Mouse (Mus musculus) thymus, postnatal 0 days (tissue): ENCODE data around the gene Dnah5. TPM values are rescaled to one million over a fixed set of nuclear protein-coding genes. Genes with fewer than 3 reads are reported as not detected.

ENCODE experiments used
- DNase-seq: peaks from one replicate; pipeline ENCODE4 v3.0.0-alpha.2; 2015; ENCODE audit warnings: low spot score
- polyA plus RNA-seq: library from polyadenylated mRNA; unstranded; fragments of >200 nt; fragmentation: Nextera tagmentation; extraction: Ambion mirVana; gene quantifications from 2 replicates; pipeline ENCODE4 v1.2.1, GENCODE M21; 2015

The Dnah5 gene
- polyA plus RNA-seq: 0.03 and 0.08 TPM in 2 replicates

DNA sequence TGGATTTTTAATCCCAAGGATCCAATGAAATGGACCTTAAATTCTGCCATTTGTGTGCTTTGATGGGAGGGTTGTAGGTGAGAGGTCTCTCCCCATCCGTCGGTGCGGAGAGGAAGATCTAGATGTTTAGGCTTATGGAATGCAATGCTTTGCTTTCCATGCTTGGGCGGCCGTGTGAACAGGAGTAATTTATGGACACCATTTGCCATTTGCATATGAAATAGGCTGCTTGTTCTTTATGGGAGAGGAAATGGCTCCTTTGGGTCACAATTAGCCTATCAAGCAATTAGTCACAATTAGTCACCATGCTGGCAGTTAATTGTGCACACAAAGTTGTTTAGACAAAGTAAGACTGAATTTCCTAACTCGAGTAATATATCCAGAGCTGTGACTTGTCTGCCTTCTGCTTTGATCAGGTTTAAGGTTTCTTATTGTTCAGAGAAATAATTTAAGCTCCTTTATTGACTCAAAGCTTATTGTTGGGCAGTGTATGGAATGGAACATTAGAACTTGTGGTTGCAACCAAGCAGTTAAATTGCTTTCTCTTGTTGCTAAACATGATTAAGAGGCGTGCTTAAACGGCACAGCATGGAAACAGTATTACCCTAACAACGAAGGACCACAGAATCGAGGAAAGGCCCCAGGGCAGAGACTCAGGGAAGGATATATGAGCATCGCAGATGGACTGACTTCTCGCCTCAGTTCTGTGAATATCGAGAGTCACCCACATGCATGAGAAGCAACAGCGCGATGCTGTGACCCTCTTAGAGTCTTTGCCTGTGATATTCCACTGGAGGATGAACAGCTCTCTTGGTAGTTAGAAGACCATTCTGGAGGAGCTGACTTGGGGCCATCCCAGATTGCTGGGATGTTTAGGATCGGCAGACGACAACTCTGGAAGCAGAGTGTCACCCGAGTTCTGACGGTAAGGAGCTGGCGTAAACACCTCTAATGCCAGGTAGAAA lies at the start of gene Dnah5:
TSS of gene Dnah5 (plus strand) at position 642 of the 965 bp plus-strand sequence.
- DNase-seq: no peak

DNA sequence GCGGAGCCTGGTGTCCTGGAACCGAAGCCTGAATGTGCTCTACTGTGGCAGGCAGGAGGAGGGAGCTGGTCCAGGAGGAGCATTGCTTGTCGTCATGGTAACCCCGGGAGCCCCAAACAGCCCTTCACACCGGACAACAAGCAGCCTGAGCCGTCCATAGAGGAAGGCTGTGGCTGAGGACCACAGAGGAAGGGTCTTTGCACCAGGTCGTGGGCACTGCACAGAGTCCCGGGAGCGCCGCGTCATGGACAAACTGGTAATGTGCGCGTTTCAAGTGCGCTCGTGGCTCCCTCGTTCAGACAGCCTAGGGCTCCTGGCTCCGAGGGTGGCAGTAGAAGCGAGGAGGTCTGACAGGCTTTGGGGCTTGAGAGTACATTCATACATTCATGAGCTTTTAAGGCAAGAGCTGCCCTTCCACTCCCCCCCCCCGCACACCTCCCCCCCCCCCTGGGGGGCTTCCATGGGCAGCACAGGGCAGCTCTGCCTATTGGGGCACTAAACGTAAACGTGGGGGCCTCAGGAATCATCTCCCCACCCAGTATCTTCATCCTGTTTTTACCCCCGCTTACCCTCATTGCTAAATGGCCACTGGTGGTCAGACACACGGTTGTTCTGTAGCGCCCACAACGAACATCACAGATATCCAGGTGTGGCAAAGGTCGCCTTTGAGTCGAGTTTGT lies 48.6 kb upstream of the Dnah5 start:
- DNase-seq: no peak

DNA sequence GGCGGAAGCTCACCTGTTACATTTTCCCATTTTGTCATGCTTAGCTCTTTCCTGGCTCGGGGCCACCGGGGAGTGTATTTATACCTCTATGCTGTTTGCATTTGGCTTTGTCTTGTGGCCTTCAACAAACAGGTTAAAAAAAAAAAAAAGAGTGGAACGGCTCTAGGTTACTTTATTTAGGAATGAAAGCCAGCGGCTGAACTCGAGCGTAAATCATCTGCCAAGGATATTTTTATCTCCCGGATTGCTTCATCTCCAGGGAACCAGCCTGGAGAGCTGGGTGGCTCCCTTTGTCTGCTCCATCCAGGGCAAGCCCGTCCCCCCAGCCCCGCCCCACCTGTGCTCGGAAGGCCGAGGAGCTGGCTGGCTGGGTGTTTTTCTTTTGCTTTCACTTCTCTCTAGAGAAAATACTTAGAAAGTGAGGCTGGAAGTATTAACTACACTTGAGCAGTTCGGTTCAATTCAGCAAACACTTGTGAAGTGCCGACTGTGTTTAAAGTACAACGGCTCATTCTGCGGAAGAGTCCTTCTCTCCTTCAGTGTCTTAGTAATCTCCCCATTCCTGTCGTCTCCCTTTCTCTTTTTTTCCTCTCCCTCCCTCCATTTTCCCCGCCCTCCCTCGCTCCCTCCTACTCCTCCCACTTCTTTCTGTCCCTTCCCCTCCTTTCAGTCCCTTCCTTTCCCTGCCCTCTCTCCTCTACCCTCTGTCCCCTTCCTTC lies 44.6 kb upstream of the Dnah5 start:
- DNase-seq: peak; percentile 30

DNA sequence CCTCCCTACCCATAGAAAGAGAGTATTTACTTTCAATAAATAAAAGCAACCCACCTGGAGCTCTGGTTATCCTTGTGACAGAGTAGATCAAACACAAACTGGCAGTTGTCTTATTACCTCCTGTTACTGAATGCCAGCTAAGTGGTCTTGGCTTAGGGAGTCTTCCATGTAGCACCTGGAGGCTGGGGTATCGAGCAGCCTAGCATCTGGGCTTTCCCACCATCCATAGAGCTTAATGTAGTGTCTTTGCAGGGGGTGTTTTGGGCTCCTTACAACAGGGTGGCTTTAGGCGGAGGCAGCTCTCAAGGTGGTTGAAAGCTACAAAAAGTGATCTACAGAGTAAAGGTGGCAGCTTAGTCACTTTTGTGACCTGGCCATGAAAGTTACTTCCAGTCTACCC lies 41.3 kb upstream of the Dnah5 start:
- DNase-seq: no peak

DNA sequence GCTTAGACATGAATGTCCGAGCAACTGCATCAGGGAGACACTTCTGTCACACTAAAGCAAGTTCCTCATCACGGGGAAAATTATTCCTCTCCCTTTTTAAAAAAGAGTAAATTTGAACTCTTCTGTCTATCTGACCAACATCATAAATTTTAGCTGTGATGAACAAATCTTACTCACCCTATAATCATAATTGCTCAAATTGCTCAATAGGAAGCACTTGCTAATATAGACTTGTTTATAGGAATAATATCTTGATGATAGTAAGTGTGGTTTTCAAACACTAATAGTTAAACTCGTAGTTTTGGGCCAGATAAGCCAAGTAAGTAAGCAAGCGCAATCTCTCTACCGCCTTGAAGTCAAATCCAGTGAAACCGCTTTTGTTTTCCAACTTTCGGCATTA lies 38.3 kb upstream of the Dnah5 start:
- DNase-seq: no peak

DNA sequence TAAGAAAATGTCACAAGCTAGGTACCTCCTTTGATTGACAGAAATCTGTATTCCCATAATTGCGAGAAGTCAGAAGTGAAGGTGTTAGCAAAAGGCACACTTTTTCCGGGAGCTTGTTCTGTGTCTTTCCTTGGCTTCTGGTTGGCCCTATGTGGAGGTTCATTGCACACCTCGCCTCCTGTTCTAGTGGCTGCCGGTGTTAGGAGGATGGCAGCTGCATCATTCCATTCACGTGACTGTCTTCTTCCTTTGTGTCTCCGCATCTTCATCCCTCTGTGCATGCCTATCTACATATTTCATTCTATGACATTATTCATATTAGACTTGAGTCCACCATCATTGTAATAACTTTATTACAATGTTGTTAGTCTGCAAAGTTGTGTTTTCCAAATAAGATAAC lies 37.5 kb upstream of the Dnah5 start:
- no peak for DNase-seq

DNA sequence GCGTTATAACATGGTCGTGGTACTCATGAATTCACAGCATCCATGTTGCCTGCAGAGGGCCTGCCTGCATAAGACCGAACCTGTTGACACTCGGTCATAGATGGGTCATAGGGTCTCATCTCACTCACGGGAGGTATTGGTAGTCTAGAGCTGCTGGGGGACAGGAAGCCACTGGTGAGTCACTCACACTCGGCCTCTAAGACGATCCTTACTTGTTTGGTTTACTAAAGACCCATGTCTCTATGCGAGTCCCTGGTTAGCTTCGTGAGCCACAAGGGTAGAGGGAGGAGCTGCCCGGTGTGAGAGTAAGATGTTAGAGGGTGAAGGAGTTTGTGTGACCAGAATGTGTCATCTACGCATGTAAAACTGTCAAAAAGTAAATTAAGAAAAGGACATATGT lies 24.6 kb upstream of the Dnah5 start:
- DNase-seq: no peak

DNA sequence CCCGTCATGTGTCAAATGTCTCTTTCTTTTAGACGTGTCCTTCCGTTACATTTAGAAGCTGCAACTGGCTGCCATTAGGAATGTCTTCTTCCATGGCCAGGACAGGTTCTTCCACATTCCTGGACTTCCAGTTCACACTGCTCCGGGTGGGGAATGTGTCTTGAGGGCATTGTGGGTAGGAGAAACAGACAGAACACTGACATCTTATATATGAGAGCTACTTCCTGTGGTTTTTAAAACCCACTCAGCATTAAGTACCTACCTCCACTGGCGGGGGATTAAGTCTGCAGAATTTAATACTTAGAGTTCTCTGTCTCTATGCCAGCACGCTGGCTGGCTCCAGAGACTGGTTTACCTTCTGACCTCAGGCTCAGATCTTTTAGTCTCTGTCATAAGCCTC lies 24.0 kb upstream of the Dnah5 start:
- no peak for DNase-seq

DNA sequence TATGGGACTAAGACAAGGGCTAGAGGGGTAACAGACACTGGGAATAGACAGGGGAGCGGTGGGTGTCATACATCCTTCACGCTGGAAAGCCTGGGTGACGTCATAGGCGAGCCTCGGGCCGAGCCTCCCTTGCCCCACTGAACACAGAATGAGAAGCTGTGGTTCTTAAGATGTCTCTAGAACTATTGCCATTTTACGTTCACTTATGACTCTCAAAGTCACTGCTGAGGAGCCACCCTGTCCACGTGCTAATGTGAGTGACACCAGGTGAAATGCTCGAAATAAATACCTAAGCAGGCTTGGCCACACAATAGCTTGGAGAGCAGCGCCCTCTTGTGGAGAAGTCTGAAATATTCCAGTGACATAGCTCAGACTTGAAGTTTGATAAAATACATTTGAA lies 21.7 kb upstream of the Dnah5 start:
- DNase-seq: peak; percentile 84

DNA sequence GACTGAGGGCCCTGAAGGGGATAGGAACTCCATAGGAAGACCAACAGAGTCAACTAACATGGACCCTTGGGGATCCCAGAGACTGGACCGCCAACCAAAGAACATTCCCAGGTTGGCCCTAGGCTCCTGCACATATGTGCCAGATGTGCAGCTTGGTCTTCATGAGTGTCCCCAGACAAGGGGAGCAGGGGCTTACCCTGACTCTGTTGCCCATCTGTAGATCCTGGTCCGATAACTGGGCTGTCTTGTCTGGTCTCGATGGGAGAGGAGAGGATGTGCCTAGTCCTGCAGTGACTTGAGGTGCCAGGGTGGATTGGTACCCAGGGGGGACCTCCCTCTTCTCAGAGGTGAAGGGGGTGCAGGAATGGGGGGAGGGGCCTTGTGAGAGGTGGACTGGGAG lies 21.0 kb upstream of the Dnah5 start:
- no peak for DNase-seq

DNA sequence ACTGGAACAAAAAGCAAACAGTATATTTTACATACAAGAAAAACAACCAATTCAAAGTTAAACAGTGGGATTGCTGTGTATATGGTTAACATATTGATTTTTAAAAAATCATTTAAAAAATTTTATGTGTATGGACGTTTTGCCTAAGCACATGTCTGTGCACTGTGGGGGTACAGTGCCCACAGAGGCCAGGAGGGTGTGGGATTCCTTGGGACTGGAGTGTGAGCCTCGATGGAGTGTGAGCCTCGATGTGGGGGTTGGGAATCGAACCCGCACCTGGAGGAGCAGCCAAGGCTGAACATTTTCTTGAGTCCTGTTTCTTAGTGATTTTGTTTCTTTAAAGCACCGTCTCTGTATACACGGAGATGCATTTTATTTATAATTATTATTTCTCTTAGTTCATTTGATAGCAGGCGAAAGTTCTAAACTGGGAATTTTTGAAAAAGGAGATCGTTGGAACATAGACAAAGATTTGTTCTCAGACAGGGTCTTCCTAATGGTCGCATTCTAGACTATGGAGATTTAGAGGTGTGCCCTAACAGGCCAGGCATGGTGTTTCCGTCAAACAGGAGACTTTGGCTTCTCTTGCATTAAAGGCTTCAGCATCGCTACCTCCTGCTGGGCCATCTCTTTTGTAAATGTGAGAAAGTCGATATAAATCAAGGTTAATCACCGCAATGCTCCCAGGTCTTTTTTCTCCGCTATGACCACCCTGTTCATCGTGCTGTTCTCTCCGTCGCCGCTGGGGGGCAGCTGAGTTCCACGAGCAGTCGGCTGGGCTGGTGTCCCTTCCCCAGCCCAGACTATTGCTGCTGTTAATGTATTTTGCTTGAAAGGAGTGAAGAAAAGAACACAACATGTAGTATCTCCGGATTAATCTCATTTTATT lies 15.8 kb upstream of the Dnah5 start:
- peak; percentile 59 for DNase-seq

DNA sequence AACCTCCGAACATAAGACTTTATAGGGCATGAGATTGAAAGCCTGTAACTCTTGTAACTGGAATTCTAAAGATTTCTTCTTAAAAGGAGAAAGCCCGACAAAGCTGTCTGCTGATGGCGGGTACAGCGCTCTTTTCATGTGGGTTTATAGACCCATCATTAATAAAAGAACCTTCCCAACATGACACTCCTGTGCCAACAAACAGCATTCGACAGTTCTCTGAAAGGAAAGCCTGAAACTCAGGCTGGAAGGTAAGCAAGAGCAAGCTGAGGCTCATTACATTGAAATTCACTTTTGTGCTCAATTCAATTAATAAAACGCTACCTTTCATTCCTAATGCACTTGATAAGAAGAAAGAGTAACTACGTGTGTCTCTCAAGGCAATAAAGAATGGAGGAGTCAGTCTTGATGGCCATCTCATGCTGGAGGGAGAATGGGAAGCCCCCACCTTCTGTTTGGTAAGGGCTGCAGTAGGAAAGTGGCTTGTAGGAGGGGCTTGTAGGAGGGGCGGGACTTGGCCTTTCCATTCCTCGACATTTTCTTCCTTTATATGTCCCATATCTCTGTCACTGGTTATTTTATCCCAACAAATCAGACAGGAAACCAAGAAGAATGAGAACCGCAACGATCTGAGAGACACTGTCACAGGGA lies 15.1 kb upstream of the Dnah5 start:
- no peak for DNase-seq

DNA sequence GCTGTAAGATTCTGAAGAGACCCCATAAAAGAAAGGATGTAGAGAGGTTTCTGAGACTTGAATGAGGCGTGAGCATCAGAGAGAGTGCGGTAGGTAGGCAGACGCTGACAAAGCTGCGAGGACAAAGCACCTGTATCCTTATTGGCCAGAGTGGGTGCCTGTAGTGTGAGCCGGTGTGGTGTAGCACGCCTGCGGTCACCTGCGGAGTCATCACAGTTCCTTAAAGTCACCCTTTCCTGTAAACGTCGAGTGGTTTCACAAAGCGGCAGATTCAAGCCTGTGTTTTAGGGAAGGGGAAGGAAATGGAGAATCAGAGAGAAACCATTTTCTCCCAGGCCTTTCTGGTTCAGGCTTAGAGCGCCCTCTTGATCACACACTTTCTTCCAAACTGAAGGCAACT lies 13.9 kb upstream of the Dnah5 start:
- peak; percentile 58 for DNase-seq

DNA sequence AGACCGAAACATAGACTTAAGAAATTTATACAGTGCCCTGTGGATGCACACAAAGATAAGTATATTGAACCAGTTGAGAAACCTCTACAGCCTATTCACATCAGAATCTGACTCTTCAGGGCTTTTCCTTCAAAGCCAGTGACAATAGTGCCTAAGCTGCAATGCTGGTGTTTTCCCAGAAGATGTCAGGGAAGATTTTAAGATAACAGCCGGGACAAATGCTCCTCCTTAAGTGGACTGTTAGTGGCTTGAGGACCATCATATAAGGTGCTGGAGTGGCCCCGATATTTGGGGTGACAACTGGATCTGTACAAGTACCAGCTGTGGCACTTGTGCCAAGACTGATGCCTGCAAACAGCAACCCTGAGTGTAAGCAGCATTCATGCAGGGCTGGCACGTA lies 4.9 kb upstream of the Dnah5 start:
- DNase-seq: no peak

DNA sequence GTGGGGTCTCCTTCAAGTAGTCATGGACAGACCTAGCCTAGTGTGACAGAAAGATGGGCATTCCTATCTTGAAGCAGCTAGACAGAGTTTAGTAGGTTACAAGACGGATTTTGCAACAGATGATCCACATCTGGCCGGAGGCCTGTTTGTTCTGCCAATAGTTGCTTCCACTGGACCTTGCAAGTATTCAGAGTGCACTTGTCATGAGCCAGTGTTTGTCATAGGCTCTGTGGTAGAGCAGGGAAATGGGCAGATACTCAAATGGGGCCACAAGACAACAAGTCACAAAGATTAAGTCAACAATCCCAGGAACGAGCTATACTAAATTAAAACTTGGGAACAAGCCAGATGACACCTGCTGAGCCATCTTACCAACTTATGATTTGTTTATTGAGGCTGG lies 1.1 kb downstream of the Dnah5 start:
- DNase-seq: no peak

DNA sequence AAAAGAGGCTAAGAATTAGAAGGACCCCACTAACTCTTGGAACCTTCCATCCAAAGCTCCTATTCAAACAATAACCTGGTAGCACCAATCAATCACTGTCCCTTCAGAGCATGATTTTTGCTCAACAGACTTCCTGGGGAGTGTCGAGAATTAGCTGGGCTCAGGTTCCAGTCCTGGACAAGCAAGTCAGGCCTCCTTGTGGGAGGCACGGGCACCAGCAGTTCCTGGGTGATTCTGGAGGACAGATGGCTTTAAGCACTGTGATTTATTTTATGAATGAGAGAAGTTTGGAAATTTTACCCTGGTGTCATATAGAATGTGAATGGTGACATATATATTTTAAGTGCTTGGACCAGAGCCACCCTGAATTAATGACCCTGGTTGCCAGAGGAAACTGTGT lies 4.0 kb downstream of the Dnah5 start:
- DNase-seq: no peak

DNA sequence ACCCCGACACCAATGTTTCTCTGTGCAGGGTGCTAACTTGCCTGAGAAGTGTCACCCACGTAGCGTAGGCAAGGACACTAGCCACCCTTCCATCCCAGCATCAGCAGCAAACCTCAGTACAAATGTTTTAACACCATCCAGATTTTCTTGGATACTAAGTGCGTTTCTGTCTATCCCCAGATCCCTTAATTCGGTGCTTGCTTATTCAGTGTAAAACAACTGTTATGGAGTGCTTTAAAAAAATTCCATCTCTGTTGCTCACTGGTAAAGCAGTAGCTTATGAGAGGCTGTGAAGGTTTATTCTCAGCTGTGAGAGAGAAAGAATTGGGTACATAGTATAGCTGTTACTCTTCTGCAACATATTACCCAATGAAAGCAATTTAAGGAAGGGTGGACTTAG lies 9.5 kb downstream of the Dnah5 start:
- DNase-seq: no peak

DNA sequence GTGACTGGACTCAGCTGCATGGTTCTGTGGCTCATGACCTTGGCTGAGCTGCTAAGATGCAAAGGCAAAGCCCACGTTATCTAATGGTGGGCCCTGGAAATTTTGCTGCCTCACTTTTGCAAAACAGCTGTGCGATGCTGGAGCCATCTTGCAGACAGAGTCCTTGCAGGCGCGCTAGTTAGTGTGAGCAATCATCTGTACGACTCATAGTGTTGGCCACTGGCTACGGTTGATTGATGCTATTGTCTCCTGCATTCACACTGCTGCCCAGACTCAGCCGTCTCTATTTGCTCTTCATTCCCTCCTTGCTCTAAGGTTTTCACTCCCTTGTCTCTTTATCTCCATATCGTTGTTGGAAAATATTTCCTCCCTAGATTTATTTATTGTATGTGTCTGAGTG lies 12.8 kb downstream of the Dnah5 start:
- DNase-seq: no peak

DNA sequence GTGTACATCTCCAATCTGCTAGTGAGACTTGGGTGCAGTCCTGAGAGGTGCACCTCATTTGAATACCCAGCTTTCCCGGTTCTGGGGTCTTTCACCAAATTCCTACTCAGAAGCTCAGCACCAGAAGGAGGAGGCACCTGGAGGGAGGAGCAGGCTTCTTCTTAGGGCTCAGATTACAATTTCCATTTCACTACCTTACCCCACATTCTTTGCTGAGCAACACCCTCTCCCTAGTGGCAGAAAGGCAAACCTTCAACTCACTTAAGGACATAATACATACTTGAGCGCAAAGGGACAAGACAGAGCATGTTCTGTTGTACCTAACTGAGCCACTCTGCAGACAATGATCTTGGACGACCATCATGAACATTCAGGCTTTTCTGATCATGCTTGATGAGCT lies 23.8 kb downstream of the Dnah5 start:
- no peak for DNase-seq

DNA sequence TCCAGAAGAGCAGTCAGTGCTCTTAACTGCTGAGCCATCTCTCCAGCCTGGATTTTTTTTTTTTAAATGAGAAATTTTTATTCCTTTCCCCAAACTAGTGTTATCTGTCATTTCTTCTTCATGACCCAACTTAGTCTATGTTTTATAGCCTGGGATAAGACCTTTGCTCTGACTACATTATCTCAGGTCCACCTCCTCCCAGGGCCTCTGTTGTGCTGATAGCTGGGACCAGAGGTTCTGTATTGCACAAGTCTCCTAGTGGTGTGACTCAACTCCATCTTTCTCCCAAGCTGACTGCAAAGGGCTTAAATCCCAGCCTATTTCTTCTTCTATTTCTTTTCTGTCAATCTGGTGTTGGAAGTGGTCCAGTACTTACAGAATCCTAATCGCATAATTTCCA lies 56.7 kb downstream of the Dnah5 start:
- DNase-seq: no peak

DNA sequence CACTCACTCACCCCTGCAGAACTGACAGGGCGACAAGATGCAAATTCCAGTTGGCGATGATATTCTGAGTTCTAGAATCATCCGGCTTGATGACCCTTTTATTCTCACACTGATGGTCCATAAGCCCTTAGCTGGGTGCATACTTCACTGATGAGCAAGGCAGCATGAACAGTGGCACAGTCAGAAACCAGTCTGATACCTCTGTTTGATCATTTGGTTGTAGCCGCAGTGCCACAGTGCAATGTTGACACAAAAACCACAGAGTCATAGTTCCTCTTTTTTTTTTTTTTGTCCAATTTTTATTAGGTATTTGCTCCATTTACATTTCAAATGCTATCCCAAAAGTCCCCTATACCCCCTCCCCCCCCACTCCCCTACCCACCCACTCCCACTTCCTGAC lies 95.9 kb downstream of the Dnah5 start:
- DNase-seq: no peak
